Mouse (Mus musculus) CH12.LX (cell line): Measurements from ENCODE around the gene Bpifc. TPM values are rescaled to one million over a fixed set of nuclear protein-coding genes. Genes with fewer than 3 reads are reported as not detected.
"Not testable (repeated sequence)": the region's sequence is repeated elsewhere in the genome, so short reads cannot be mapped to it uniquely, and the experiment has no call there.

Experiments used
- DNase-seq: peaks from one replicate; pipeline ENCODE4 v3.0.0-alpha.2; 2013; ENCODE audit errors: extremely low read depth
- H3K27ac ChIP-seq: 2 replicates; pipeline ENCODE4 v1.5.1; 2012; ENCODE audit warnings: low read depth, mild to moderate bottlenecking, control low read depth, moderate library complexity; ENCODE audit not compliant: insufficient read depth
- H3K27me3 ChIP-seq: replicated peaks from 2 replicates; pipeline ENCODE3; 2012; ENCODE audit warnings: inconsistent platforms
- H3K36me3 ChIP-seq, 2 experiments: replicated peaks in 1 of 2; 2 replicates each; pipeline versions ENCODE3 to v1.6.1; 2012; ENCODE audit warnings: inconsistent platforms in 1 of 2, low read length in 1 of 2, mild to moderate bottlenecking in 1 of 2, mixed read lengths in 1 of 2, moderate library complexity in 1 of 2; ENCODE audit not compliant: control insufficient read depth in 1 of 2, insufficient read depth in 1 of 2
- H3K4me1 ChIP-seq, 2 experiments: 2 replicates each; pipeline ENCODE4 v1.6.1; 2012; ENCODE audit warnings: inconsistent platforms in 1 of 2, moderate library complexity in 1 of 2; ENCODE audit not compliant: insufficient read depth in 2 of 2, control insufficient read depth in 1 of 2
- H3K4me2 ChIP-seq: 2 replicates; pipeline ENCODE4 v1.6.1; 2012; ENCODE audit warnings: low read depth, mild to moderate bottlenecking, control low read depth; ENCODE audit not compliant: poor library complexity, insufficient read depth, severe bottlenecking
- H3K4me3 ChIP-seq, 3 experiments: fragments of 150-350 bp in 1 of 3; sonication (generic) in 1 of 3; replicated peaks in 1 of 3; 2 replicates each; pipeline versions ENCODE3 to v1.5.1; 2011 to 2012; ENCODE audit warnings: low read depth in 2 of 3, low read length in 2 of 3, mild to moderate bottlenecking in 2 of 3, moderate library complexity in 2 of 3, control low read depth in 1 of 3, improper control_type of control experiment in 1 of 3, inconsistent platforms in 1 of 3, mixed read lengths in 1 of 3; ENCODE audit not compliant: poor library complexity in 1 of 3
- H3K79me2 ChIP-seq: replicated peaks from 2 replicates; pipeline ENCODE4 v1.6.1; 2012; ENCODE audit warnings: mild to moderate bottlenecking, moderate library complexity; ENCODE audit not compliant: control insufficient read depth, poor library complexity, insufficient read depth, severe bottlenecking; ENCODE audit errors: extremely low read depth
- H3K9ac ChIP-seq: 2 replicates; pipeline ENCODE4 v1.6.1; 2012; ENCODE audit warnings: low read depth, mild to moderate bottlenecking, control low read depth, moderate library complexity; ENCODE audit not compliant: insufficient read depth
- H3K9me3 ChIP-seq: replicated peaks from 2 replicates; pipeline ENCODE3; 2012; ENCODE audit warnings: low read length, inconsistent platforms, mixed read lengths
- E2F4 ChIP-seq: IDR thresholded peaks from 2 replicates; pipeline ENCODE4 v1.6.1; 2011; ENCODE audit warnings: low read depth, low read length, improper control_type of control experiment; ENCODE audit not compliant: insufficient replicate concordance
- IRF4 ChIP-seq: IDR thresholded peaks from 2 replicates; pipeline ENCODE4 v1.6.1; 2014; ENCODE audit warnings: low read depth, mild to moderate bottlenecking, inconsistent platforms, low read length, improper control_type of control experiment
- JUND ChIP-seq: conservative IDR thresholded peaks from 2 replicates; pipeline ENCODE4 v1.6.1; 2011; ENCODE audit warnings: low read depth, low read length, improper control_type of control experiment
- MAX ChIP-seq: IDR thresholded peaks from 2 replicates; pipeline ENCODE4 v1.6.1; 2011; ENCODE audit warnings: low read length, improper control_type of control experiment
- MYC ChIP-seq: IDR thresholded peaks from 2 replicates; pipeline ENCODE4 v1.6.1; 2011; ENCODE audit warnings: low read depth, mild to moderate bottlenecking, improper control_type of control experiment, low read length
- PAX5 ChIP-seq: IDR thresholded peaks from 2 replicates; pipeline ENCODE4 v1.6.1; 2012; ENCODE audit warnings: low read length, inconsistent platforms, mixed read lengths
- POLR2A ChIP-seq: IDR thresholded peaks from 2 replicates; pipeline ENCODE4 v1.6.1; 2011; ENCODE audit warnings: low read depth, mild to moderate bottlenecking, improper control_type of control experiment, low read length
- TBP ChIP-seq: conservative IDR thresholded peaks from 2 replicates; pipeline ENCODE4 v1.6.1; 2011; ENCODE audit warnings: low read depth, low read length, improper control_type of control experiment
- TCF12 ChIP-seq: IDR thresholded peaks from 2 replicates; pipeline ENCODE4 v1.6.1; 2014; ENCODE audit warnings: low read depth, mild to moderate bottlenecking, inconsistent platforms, low read length, improper control_type of control experiment
- UBTF ChIP-seq: IDR thresholded peaks from 2 replicates; pipeline ENCODE4 v1.6.1; 2012; ENCODE audit warnings: low read depth, mild to moderate bottlenecking, inconsistent platforms, low read length, improper control_type of control experiment, moderate library complexity
- USF2 ChIP-seq: conservative IDR thresholded peaks from 2 replicates; pipeline ENCODE4 v1.6.1; 2011; ENCODE audit warnings: low read depth, low read length, improper control_type of control experiment
- ZNF384 ChIP-seq: IDR thresholded peaks from 2 replicates; pipeline ENCODE4 v1.6.1; 2012; ENCODE audit warnings: low read depth, low read length, improper control_type of control experiment, inconsistent platforms
- dilution Hi-C: fragments of 300-500 bp; cut with MboI; formaldehyde crosslinking; loops from 2 replicates; pipeline ENCODE4 v1.14.3; 2020; ENCODE audit warnings: low sequenced_read_pairs; ENCODE audit not compliant: extremely low pct_unique_long_range_greater_than_20kb, extremely low pct_ligation_motif_present
- in situ Hi-C: fragments of 300-500 bp; cut with MboI; formaldehyde crosslinking; loops from 3 replicates; pipeline ENCODE4 v1.14.3; 2019; ENCODE audit warnings: low sequenced_read_pairs, low pct_ligation_motif_present, low pct_unique_long_range_greater_than_20kb, mixed read lengths
- polyA plus RNA-seq: library from polyadenylated mRNA; unstranded; fragments of >175 nt; gene quantifications from 2 replicates; pipeline ENCODE4 v1.2.1, GENCODE M21; 2012; ENCODE audit warnings: low read depth; ENCODE audit not compliant: insufficient read length
- total RNA-seq, 2 experiments: library from RNA; depleted of rRNA; stranded (reverse); fragments of 300-350 nt in 1 of 2; fragments of >200 nt in 1 of 2; gene quantifications; 2 replicates each; pipeline ENCODE4 v1.2.3; 2012 to 2014

Bpifc gene
- total and polyA plus RNA-seq, 3 experiments: not detected

DNA sequence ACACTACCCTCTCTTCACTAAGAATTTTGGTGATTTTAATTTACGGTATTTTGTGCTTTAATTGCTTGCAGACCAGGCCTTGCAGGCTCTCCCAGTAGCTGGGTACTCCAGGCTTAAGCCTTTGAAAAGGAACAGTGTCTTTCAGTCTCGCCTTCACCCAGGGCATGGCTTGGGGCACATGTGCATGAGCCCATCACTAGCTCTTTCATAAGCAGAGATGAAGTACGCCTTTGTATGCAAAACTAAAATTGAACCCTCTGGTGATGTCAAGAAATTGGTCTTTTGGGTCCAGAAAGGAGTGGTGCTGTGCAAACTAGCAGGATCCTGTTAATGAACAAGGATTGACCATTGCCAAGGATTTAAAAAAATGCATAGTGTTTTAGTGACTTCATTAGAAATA, 20.8 kb upstream of the Bpifc start:
- Histone ChIP-seq H3K36me3 (peaks cover 32 to 82% of the 10 kb centered on the region in 2 experiments), H3K9ac (no peak overlapping the region), H3K9me3 (no peaks in the 10 kb centered on the region), H3K79me2 (0 out of 2 replicates have a peak, but pooled peaks cover 3% of the 10 kb centered on the region), H3K27ac (no peak overlapping the region), H3K4me3 (no peak overlapping the region), H3K4me1 (peaks cover 0 to 4% of the 10 kb centered on the region in 2 experiments; a peak in 1 of 4 replicates), H3K4me2 (no peak overlapping the region), H3K27me3 (no peaks in the 10 kb centered on the region)
- no peak for DNase-seq
- in situ Hi-C loops (no loop called here), dilution Hi-C loops (no loop called here)
- TF ChIP-seq MAX (no peak), TCF12 (no peak), USF2 (no peak), JUND (no peak)

DNA sequence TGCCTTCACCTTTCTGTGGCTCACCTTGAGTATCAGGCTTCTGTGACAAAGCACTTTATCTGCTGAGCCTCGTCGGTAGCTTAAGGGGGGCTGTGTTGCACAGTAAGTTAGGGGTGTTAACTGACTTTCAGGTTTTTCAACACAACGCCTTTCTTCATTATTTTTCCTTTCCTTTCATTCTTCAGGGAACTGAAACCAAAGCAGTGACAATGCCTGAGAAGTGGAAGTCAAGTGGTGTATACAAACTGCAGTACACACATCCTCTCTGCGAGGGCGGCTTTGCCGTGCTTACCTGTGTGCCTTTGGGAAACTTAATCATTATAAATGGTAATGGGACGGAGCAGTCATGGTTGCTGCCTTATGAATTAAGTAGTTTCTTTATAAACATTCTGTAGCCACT, 19.0 kb upstream of the Bpifc start:
- H3K9ac ChIP-seq: no peak overlapping the region
- no peak overlapping the region for H3K27ac ChIP-seq
- no peak overlapping the region for H3K4me3 ChIP-seq
- H3K27me3 ChIP-seq: no peaks in the 10 kb centered on the region
- in situ Hi-C loops: no loop called here
- dilution Hi-C loops: no loop called here
- no peaks in the 10 kb centered on the region for H3K9me3 ChIP-seq
- 0 out of 2 replicates have a peak, but pooled peaks cover 3% of the 10 kb centered on the region for H3K79me2 ChIP-seq
- H3K4me1 ChIP-seq: peaks cover 0 to 4% of the 10 kb centered on the region in 2 experiments; a peak in 1 of 4 replicates
- TF ChIP-seq E2F4 (no peak), USF2 (no peak), UBTF (no peak), PAX5 (no peak)
- no peak overlapping the region for H3K4me2 ChIP-seq
- no peak for DNase-seq
- H3K36me3 ChIP-seq: peaks cover 28 to 80% of the 10 kb centered on the region in 2 experiments

DNA sequence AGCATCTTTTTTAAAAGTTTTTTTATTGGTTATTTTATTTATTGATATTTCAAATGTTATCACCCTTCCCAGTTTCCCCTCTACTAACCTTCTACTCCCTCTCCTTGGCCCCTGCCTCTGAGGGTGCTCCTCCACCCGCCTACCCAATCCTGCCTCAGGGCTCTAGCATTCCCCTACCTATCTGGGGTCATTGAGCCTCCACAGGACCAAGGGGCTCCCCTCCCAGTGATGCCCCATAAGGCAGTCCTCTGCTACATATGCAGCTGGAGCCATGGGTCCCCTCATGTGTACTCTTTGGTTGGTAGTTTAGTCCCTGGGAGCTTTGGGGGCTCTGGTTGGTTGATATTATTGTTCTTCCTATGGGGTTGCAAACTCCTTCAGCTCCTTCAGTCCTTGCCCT, 15.1 kb upstream of the Bpifc start:
- H3K9ac ChIP-seq, dilution Hi-C loops, DNase-seq, H3K79me2 ChIP-seq, H3K9me3 ChIP-seq, in situ Hi-C loops, H3K27ac ChIP-seq, H3K27me3 ChIP-seq, H3K4me2 ChIP-seq, H3K4me3 ChIP-seq: not testable (repeated sequence)
- peaks cover 0 to 18% of the 10 kb centered on the region in 2 experiments; a peak in 2 of 4 replicates for H3K4me1 ChIP-seq
- peaks cover 12 to 61% of the 10 kb centered on the region in 2 experiments for H3K36me3 ChIP-seq

DNA sequence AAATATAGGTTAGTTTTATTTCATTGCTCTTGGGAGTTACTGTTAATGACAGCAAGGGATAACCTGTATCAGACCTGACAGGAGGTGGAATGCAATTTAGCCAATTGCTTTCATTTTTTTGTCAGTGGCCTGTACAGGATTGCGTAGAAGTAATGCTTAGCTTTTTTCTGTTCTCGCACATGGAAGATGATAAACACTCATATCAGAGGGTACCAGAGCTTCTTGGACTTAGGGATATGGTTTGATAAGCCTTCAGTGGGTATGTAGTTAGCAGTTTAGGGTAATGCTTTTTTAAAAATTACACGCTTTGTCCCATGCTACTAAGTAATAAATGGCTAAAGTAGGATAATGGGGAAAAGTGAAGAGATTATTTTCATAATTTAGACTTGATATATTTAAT, 14.7 kb upstream of the Bpifc start:
- Histone ChIP-seq H3K9me3 (no peaks in the 10 kb centered on the region), H3K79me2 (peaks cover 4% of the 10 kb centered on the region; the same call in 1 of the 2 replicates), H3K36me3 (peaks cover 12 to 57% of the 10 kb centered on the region in 2 experiments), H3K27me3 (no peaks in the 10 kb centered on the region), H3K9ac (no peak overlapping the region), H3K4me2 (no peak overlapping the region), H3K27ac (no peak overlapping the region), H3K4me1 (peaks cover 0 to 20% of the 10 kb centered on the region in 2 experiments; a peak in 2 of 4 replicates), H3K4me3 (no peak overlapping the region)
- no peak for DNase-seq
- TF ChIP-seq E2F4: no peak
- TF ChIP-seq ZNF384: no peak
- no peak for TF ChIP-seq MYC
- no peak for TF ChIP-seq TBP
- no peak for TF ChIP-seq IRF4
- no peak for TF ChIP-seq POLR2A
- no peak for TF ChIP-seq JUND
- in situ Hi-C loops (no loop called here), dilution Hi-C loops (no loop called here)
